Mouse (Mus musculus): ENCODE results near the gene Rhoh. TPM values are rescaled to one million over a fixed set of nuclear protein-coding genes. Genes with fewer than 3 reads are reported as not detected.
A peak's percentile ranks its signal among the peaks of the same experiment; 100 is the strongest.

Rhoh gene
- total and polyA plus RNA-seq, 3 experiments: 0.52 to 0.92 (median 0.55) TPM

- no peak overlapping the region for H3K4me3 ChIP-seq
- no peak overlapping the region for H3K9ac ChIP-seq (ENCODE audit: low read depth, low read length)
- no peaks in the 10 kb centered on the region for H3K4me1 ChIP-seq (ENCODE audit: control insufficient read depth, insufficient read depth, low read length)
- TF ChIP-seq CTCF (IDR thresholded peaks at IDR 0.05): no peak
- TF ChIP-seq POLR2A (IDR thresholded peaks at IDR 0.05; ENCODE audit: insufficient read depth, low read depth, low read length): no peak
- no peak for TF ChIP-seq EP300 (IDR thresholded peaks at IDR 0.05; ENCODE audit: insufficient read depth, low read depth, low read length)
- H3K79me2 ChIP-seq (replicated peaks; ENCODE audit: control insufficient read depth, insufficient read depth, low read length): no peaks in the 10 kb centered on the region
- 84% methylated on average over 7 of the region's 7 CpGs for WGBS
- H3K36me3 ChIP-seq (ENCODE audit: control insufficient read depth, insufficient read depth, low read length): no peaks in the 10 kb centered on the region
- DNase-seq: peak in 1 of 2 experiments; percentile 49
- no peak overlapping the region for H3K27ac ChIP-seq
- H3K27me3 ChIP-seq (ENCODE audit: control insufficient read depth, insufficient read depth, low read length): no peaks in the 10 kb centered on the region
- intact Hi-C loops (cut with DNase I): no loop called here
Measured at GRCm38 (mm10) chr5:65929162-65929561, 68.1 kb downstream of the Rhoh start.

- intact Hi-C loops (cut with DNase I): loop anchor here (10.0 kb wide), 1 partner anchor 525 kb away; no protein-coding TSS in a partner anchor
- Histone ChIP-seq H3K9ac (ENCODE audit: low read depth, low read length) (no peak overlapping the region), H3K27ac (no peak overlapping the region), H3K79me2 (replicated peaks; ENCODE audit: control insufficient read depth, insufficient read depth, low read length) (no peaks in the 10 kb centered on the region), H3K4me3 (no peak overlapping the region), H3K4me1 (ENCODE audit: control insufficient read depth, insufficient read depth, low read length) (no peaks in the 10 kb centered on the region), H3K27me3 (ENCODE audit: control insufficient read depth, insufficient read depth, low read length) (no peaks in the 10 kb centered on the region), H3K36me3 (ENCODE audit: control insufficient read depth, insufficient read depth, low read length) (no peaks in the 10 kb centered on the region)
- 63% methylated on average over 4 of the region's 4 CpGs for WGBS
- DNase-seq: no peak
- TF ChIP-seq CTCF (IDR thresholded peaks at IDR 0.05): no peak
- no peak for TF ChIP-seq POLR2A (IDR thresholded peaks at IDR 0.05; ENCODE audit: insufficient read depth, low read depth, low read length)
- no peak for TF ChIP-seq EP300 (IDR thresholded peaks at IDR 0.05; ENCODE audit: insufficient read depth, low read depth, low read length)
Measured at GRCm38 (mm10) chr5:65930171-65930570, 69.2 kb downstream of the Rhoh start.

GRCm38 (mm10) chr5:65933258-65933657 lies 72.2 kb downstream of the Rhoh start:
- Histone ChIP-seq H3K27me3 (ENCODE audit: control insufficient read depth, insufficient read depth, low read length) (no peaks in the 10 kb centered on the region), H3K4me1 (ENCODE audit: control insufficient read depth, insufficient read depth, low read length) (no peaks in the 10 kb centered on the region), H3K4me3 (no peak overlapping the region), H3K36me3 (ENCODE audit: control insufficient read depth, insufficient read depth, low read length) (no peaks in the 10 kb centered on the region), H3K9ac (ENCODE audit: low read depth, low read length) (no peak overlapping the region), H3K27ac (no peak overlapping the region), H3K79me2 (replicated peaks; ENCODE audit: control insufficient read depth, insufficient read depth, low read length) (no peaks in the 10 kb centered on the region)
- intact Hi-C loops (cut with DNase I): loop anchor here (10.0 kb wide), 1 partner anchor 528 kb away; no protein-coding TSS in a partner anchor
- no peak for TF ChIP-seq POLR2A (IDR thresholded peaks at IDR 0.05; ENCODE audit: insufficient read depth, low read depth, low read length)
- no peak for DNase-seq
- WGBS: 87% methylated on average over 4 of the region's 4 CpGs

- no peaks in the 10 kb centered on the region for H3K79me2 ChIP-seq (replicated peaks; ENCODE audit: control insufficient read depth, insufficient read depth, low read length)
- H3K9ac ChIP-seq (ENCODE audit: low read depth, low read length): no peak overlapping the region
- no peaks in the 10 kb centered on the region for H3K27me3 ChIP-seq (ENCODE audit: control insufficient read depth, insufficient read depth, low read length)
- H3K4me3 ChIP-seq: no peak overlapping the region
- no peaks in the 10 kb centered on the region for H3K36me3 ChIP-seq (ENCODE audit: control insufficient read depth, insufficient read depth, low read length)
- 88% methylated on average over 2 of the region's 2 CpGs for WGBS
- TF ChIP-seq EP300 (IDR thresholded peaks at IDR 0.05; ENCODE audit: insufficient read depth, low read depth, low read length) (no peak), POLR2A (IDR thresholded peaks at IDR 0.05; ENCODE audit: insufficient read depth, low read depth, low read length) (no peak), CTCF (IDR thresholded peaks at IDR 0.05) (no peak)
- H3K4me1 ChIP-seq (ENCODE audit: control insufficient read depth, insufficient read depth, low read length): no peaks in the 10 kb centered on the region
- H3K27ac ChIP-seq: no peak overlapping the region
- DNase-seq: no peak
- intact Hi-C loops (cut with DNase I): loop anchor here (10.0 kb wide), 1 partner anchor 529 kb away; no protein-coding TSS in a partner anchor
Measured at GRCm38 (mm10) chr5:65933764-65934163, 72.8 kb downstream of the Rhoh start.

GRCm38 (mm10) chr5:65934783-65935182 lies 73.8 kb downstream of the Rhoh start, which contains the start of gene Chrna9:
Gene Chrna9, plus strand, starts transcription at chr5:65934921.
- Histone ChIP-seq H3K9ac (ENCODE audit: low read depth, low read length) (no peak within 1 kb of the TSS), H3K4me1 (ENCODE audit: control insufficient read depth, insufficient read depth, low read length) (no peaks in the 10 kb centered on the region), H3K79me2 (replicated peaks; ENCODE audit: control insufficient read depth, insufficient read depth, low read length) (no peaks in the 10 kb centered on the region), H3K4me3 (no peak within 1 kb of the TSS), H3K27ac (no peak within 1 kb of the TSS), H3K36me3 (ENCODE audit: control insufficient read depth, insufficient read depth, low read length) (no peaks in the 10 kb centered on the region), H3K27me3 (ENCODE audit: control insufficient read depth, insufficient read depth, low read length) (no peaks in the 10 kb centered on the region)
- no peak for DNase-seq
- no peak for TF ChIP-seq EP300 (IDR thresholded peaks at IDR 0.05; ENCODE audit: insufficient read depth, low read depth, low read length)
- TF ChIP-seq CTCF (IDR thresholded peaks at IDR 0.05): no peak
- TF ChIP-seq POLR2A (IDR thresholded peaks at IDR 0.05; ENCODE audit: insufficient read depth, low read depth, low read length): no peak
- intact Hi-C loops (cut with DNase I): loop anchor here (10.0 kb wide), 1 partner anchor 530 kb away; no protein-coding TSS in a partner anchor
- WGBS: 86% methylated on average over 5 of the region's 5 CpGs

GRCm38 (mm10) chr5:65937011-65937726 lies 76.2 kb downstream of the Rhoh start:
- intact Hi-C loops (cut with DNase I): loop anchor here (10.0 kb wide), 1 partner anchor 532 kb away; no protein-coding TSS in a partner anchor
- no peak for TF ChIP-seq CTCF (IDR thresholded peaks at IDR 0.05)
- no peak for TF ChIP-seq POLR2A (IDR thresholded peaks at IDR 0.05; ENCODE audit: insufficient read depth, low read depth, low read length)
- TF ChIP-seq EP300 (IDR thresholded peaks at IDR 0.05; ENCODE audit: insufficient read depth, low read depth, low read length): no peak
- Histone ChIP-seq H3K4me3 (no peak overlapping the region), H3K27ac (no peak overlapping the region), H3K36me3 (ENCODE audit: control insufficient read depth, insufficient read depth, low read length) (no peaks in the 10 kb centered on the region), H3K79me2 (replicated peaks; ENCODE audit: control insufficient read depth, insufficient read depth, low read length) (no peaks in the 10 kb centered on the region), H3K27me3 (ENCODE audit: control insufficient read depth, insufficient read depth, low read length) (no peaks in the 10 kb centered on the region), H3K9ac (ENCODE audit: low read depth, low read length) (no peak overlapping the region), H3K4me1 (ENCODE audit: control insufficient read depth, insufficient read depth, low read length) (no peaks in the 10 kb centered on the region)
- DNase-seq: no peak
- 46% methylated on average over 11 of the region's 11 CpGs for WGBS
